Mouse (Mus musculus) embryonic facial prominence, embryonic 10.5 days (tissue): ENCODE data around the gene Zkscan7. TPM values are rescaled to one million over a fixed set of nuclear protein-coding genes. Genes with fewer than 3 reads are reported as not detected.

Source experiments
- DNase-seq: peaks from one replicate; pipeline ENCODE4 v3.0.0-alpha.2; 2017; ENCODE audit warnings: low spot score
- H3K27ac ChIP-seq: fragments of 300-500 bp; sonication (generic); replicated peaks from 2 replicates; pipeline ENCODE4 v1.5.1; 2016; ENCODE audit warnings: mild to moderate bottlenecking
- H3K27me3 ChIP-seq: fragments of 300-500 bp; sonication (generic); replicated peaks from 2 replicates; pipeline ENCODE4 v1.6.1; 2016; ENCODE audit warnings: low read depth, mild to moderate bottlenecking; ENCODE audit not compliant: poor library complexity, severe bottlenecking
- H3K36me3 ChIP-seq: fragments of 300-500 bp; sonication (generic); replicated peaks from 2 replicates; pipeline ENCODE4 v1.6.1; 2016; ENCODE audit warnings: mild to moderate bottlenecking, moderate library complexity
- H3K4me1 ChIP-seq: fragments of 300-500 bp; sonication (generic); 2 replicates; pipeline ENCODE4 v1.6.1; 2016
- H3K4me3 ChIP-seq: fragments of 300-500 bp; sonication (generic); 2 replicates; pipeline ENCODE4 v1.5.1; 2016; ENCODE audit warnings: mild to moderate bottlenecking, moderate library complexity
- H3K9me3 ChIP-seq: fragments of 300-500 bp; sonication (generic); 2 replicates; pipeline ENCODE4 v1.6.1; 2016; ENCODE audit warnings: mild to moderate bottlenecking
- WGBS: fragments of 180-500 bp; shearing (Covaris S2); methylation state at CpG from one replicate; pipeline ENCODE4 v1.1.7; 2016; 5-methylcytosine and 5-hydroxymethylcytosine counted together
- polyA plus RNA-seq: library from polyadenylated mRNA; unstranded; fragments of >200 nt; fragmentation: Nextera tagmentation; extraction: Ambion mirVana; gene quantifications from 2 replicates; pipeline ENCODE4 v1.2.1, GENCODE M21; 2016

The Zkscan7 gene
- polyA plus RNA-seq, 1 experiment from 2014 or later, result 3.6 TPM

DNA sequence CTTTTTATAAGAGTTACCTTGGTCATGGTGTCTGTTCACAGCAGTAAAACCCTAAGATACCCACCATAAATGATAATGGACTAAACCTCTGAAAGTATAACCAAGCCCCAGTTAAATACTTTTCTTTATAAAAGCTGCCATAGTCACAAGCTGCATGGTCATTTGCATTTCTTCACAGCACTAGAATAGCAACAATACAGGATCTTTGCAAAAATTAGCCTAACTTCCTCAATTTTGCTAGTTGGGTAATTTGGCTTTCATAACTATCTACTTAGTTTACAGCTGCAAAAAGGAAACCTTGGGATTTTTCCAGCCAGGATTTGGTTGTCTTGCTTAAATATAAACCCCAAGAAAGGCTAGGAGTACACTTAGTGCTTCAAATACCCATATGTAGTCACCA is 24.7 kb upstream of the Zkscan7 start:
- Histone ChIP-seq H3K4me1 (peaks cover 14% of the 10 kb centered on the region), H3K4me3 (no peak overlapping the region), H3K9me3 (peaks cover 33% of the 10 kb centered on the region), H3K36me3 (peaks cover 75% of the 10 kb centered on the region), H3K27me3 (no peaks in the 10 kb centered on the region), H3K27ac (no peak overlapping the region)
- DNase-seq, result no peak

DNA sequence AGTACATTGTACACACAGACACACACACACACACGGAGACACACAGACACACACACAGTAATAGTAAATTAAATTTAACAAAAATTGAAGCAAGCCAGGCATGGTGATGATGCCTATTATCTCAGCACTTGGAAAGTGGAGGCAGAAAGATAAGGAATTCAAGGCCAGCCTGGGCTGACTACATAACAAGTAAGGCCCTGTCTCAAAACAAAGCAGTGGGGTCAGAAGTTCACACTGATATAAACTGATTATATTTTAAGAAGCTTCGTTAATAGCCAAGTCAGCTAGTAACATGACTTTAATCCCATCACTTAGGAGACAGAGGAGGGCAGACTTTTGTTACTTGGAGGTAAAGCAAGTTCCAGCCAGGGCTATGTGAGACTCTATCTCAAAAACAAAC is 21.8 kb upstream of the Zkscan7 start:
- 0 out of 2 replicates have a peak overlapping the region, but pooled peaks have one; percentile 86 for H3K4me3 ChIP-seq
- H3K36me3 ChIP-seq, result peaks cover 45% of the 10 kb centered on the region
- DNase-seq, result no peak
- peaks cover 18% of the 10 kb centered on the region for H3K4me1 ChIP-seq
- WGBS, result 90% methylated on average over 2 of the region's 2 CpGs
- no peaks in the 10 kb centered on the region for H3K27me3 ChIP-seq
- no peak overlapping the region for H3K27ac ChIP-seq
- H3K9me3 ChIP-seq, result peaks cover 30% of the 10 kb centered on the region

DNA sequence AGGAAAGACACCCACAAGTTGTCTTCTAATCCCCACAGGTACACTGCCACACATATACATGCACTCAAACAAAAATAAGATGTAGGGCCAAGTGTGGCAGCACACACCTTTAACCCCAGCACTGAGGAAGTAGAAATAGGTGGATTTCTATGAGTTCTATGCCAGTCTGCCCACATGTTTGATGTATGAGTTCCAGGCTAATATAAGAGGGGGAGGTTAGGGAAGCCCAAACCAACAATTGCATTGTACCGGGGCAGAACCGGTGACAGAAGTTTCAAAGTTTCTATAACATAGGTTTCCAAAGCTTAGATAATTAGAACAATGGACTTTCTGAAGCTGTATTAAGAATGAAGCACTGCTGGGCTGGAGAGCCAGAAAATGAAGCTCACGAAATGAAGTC is 20.6 kb upstream of the Zkscan7 start:
- DNase-seq, result no peak
- WGBS, result 61% methylated on average over 3 of the region's 3 CpGs
- H3K27me3 ChIP-seq, result no peaks in the 10 kb centered on the region

DNA sequence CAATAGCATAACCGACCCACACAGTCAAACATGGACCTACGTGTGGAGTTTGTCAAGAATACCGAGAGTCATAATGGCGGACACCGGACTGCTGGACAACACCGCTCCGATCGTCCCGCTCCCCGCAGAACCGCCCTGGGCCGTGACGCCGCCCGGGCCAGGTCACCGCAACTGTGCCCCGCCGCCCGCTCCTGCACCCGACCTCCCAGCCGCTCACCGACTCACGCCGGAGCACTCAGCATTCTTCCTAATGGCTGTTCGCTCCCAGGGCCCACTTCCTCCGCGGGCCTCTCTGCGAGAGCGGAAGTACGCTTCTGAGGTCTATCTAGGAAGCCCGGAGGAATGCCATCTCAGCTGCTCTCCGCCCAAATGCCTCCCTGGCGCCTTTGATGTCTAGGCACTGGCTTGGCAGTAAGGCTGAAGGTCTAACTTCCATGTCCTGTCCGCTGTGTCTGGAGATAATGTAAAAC is 19.8 kb upstream of the Zkscan7 start, which contains the start of gene Zfp445:
TSS of gene Zfp445 (minus strand) at position 310 of the 470 bp plus-strand sequence.
- DNase-seq, result peak; percentile 89
- H3K27ac ChIP-seq, result peak within 1 kb of the TSS; percentile 96
- no peaks in the 10 kb centered on the region for H3K27me3 ChIP-seq
- peaks cover 12% of the 10 kb centered on the region; the same call in 1 of the 2 replicates for H3K9me3 ChIP-seq
- WGBS, result under 1% methylated on average over 34 of the region's 34 CpGs
- peak within 1 kb of the TSS; percentile 86 for H3K4me3 ChIP-seq
- peaks cover 25% of the 10 kb centered on the region for H3K36me3 ChIP-seq
- H3K4me1 ChIP-seq, result peaks cover 18% of the 10 kb centered on the region

More for the DNA sequence above, 20.6 kb upstream of the Zkscan7 start:
- peaks cover 21% of the 10 kb centered on the region for H3K9me3 ChIP-seq
- H3K27ac ChIP-seq, result no peak overlapping the region
- peak overlapping the region; percentile 86 for H3K4me3 ChIP-seq
- peaks cover 18% of the 10 kb centered on the region for H3K4me1 ChIP-seq
- H3K36me3 ChIP-seq, result peaks cover 34% of the 10 kb centered on the region

DNA sequence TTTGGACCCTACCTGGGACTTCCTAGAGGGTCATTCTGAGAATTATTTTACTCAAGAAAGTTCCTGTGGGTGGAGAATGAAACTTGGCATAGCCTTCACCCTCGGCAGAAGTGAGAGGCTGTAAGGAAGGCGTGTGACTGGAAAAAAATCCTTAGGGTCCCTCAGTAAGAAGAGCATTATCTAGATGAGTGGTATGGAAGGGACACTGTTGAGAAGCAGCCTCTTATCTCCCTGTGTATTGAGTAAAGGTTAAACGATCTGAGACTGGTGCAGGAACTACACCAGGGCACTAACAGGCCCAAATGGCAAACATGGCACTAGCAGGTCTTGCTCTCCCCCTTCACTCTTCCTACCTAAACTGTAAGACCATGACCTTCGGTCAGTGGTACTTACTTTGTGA is 19.3 kb upstream of the Zkscan7 start:
- H3K27me3 ChIP-seq, result no peaks in the 10 kb centered on the region
- H3K4me3 ChIP-seq, result peak overlapping the region; percentile 86
- peak overlapping the region; percentile 96 for H3K27ac ChIP-seq
- no peak for DNase-seq
- peaks cover 20% of the 10 kb centered on the region for H3K36me3 ChIP-seq
- peaks cover 18% of the 10 kb centered on the region for H3K4me1 ChIP-seq
- peaks cover 7% of the 10 kb centered on the region; the same call in 1 of the 2 replicates for H3K9me3 ChIP-seq
- 88% methylated on average over 4 of the region's 4 CpGs for whole genome bisulfite sequencing

DNA sequence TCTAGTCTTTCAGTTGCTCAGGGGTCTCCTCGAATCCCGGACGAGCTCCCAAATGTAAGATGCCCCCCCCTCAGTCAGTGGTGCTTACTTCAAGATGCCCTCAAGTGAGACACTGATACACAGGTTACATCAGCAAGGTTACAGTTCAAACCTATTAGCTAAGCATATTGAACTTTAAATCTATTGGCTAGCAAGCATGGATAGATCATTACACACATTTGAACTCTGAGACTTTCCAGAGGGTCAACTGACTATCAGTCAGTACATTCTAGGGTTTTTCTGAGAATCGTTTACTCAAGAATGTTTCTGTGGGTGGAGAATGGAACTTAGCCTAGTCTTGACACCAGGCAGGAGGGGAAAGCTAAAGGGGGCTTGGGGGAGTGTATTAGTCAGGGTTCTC is 12.9 kb upstream of the Zkscan7 start:
- whole genome bisulfite sequencing, result 80% methylated on average over 4 of the region's 4 CpGs

DNA sequence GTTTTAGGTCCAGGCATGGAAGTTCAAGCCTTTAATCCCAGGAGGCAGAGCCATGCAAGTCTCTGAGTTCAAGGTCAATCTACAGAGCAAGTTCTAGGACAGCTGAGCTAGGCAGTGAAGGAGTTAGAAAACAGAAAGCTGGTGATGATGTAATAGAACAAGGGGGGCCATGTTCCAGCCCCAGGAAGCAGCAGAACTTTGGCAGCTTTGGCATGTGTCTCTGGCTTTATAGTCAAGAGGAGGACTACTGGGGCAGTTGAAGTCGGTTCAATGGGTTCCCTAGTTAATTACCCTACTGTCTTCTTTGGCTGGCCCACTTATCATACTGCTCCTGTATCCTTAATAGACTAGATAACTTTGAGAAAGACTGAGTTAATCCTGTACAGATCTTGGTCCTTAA is 10.8 kb upstream of the Zkscan7 start:
- Histone ChIP-seq H3K27me3 (no peaks in the 10 kb centered on the region), H3K9me3 (no peaks in the 10 kb centered on the region; the same call in 1 of the 2 replicates), H3K4me1 (no peaks in the 10 kb centered on the region), H3K36me3 (no peaks in the 10 kb centered on the region), H3K4me3 (no peak overlapping the region), H3K27ac (no peak overlapping the region)
- WGBS, result 69% methylated on average over 1 of the region's 1 CpGs
- DNase-seq, result no peak

More for the DNA sequence above, 12.9 kb upstream of the Zkscan7 start:
- Histone ChIP-seq H3K9me3 (no peaks in the 10 kb centered on the region; the same call in 1 of the 2 replicates), H3K27me3 (no peaks in the 10 kb centered on the region), H3K36me3 (no peaks in the 10 kb centered on the region), H3K4me1 (no peaks in the 10 kb centered on the region), H3K4me3 (no peak overlapping the region), H3K27ac (no peak overlapping the region)
- DNase-seq, result no peak

DNA sequence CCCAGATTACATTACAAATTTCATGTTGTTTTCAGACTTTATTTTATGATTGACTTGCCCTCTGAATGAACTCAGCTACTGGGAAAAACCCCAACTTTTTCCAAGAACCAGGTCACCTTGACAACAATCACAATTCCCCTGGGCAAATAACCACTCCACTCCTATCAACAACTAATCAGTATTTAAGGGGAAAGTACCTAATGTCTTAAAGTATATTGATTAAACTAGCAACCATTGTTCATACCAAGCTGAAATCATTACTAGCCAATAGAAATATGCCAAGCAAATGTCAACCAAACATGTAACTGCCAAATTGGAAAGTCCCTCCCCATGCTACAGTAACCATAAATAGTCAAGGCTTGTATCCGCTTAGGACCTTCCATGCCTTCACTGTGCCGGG is 10.3 kb upstream of the Zkscan7 start:
- Histone ChIP-seq H3K4me1 (no peaks in the 10 kb centered on the region), H3K27ac (no peak overlapping the region), H3K27me3 (no peaks in the 10 kb centered on the region), H3K9me3 (no peaks in the 10 kb centered on the region; the same call in 1 of the 2 replicates), H3K4me3 (no peak overlapping the region), H3K36me3 (no peaks in the 10 kb centered on the region)
- no peak for DNase-seq
- 90% methylated on average over 2 of the region's 2 CpGs for WGBS

DNA sequence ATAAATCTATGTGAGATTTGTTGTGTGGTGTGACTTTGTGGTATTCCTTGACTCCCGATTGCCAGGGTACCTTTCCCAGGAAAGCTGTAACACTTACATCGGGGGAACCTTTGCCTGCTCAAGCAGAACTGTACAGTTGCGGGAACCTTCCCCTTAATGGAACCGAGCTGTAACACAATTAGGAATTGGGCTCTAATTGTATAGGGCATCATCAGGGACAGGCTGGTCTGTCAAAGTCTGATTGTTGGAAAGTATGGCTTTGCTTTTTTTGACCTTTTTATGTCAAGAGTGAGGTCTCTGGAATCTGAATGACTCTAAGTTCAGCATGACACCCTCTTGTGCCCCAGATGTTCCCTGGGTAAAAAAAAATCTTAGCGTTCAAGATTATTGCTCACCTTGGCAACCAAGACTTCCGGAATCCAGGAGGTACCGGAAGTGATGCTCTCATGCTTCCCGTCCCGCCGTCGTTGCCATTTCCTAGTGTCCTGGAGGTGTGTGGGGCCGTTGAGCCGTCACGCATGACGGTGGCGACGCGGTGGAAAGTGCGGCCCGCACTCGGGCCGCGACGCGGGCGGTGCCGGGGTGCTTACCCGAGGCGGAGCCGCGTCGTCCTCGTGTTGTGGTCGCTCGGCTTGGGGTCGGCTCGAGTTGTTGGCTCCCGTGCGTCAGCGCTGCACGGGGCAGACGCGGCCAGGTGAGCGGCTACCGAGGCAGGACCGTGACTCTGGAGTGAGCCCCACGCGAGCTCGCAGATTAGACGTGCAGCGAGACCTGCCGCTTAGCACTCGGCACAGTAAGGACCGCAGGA is 1.1 kb downstream of the Zkscan7 start:
- Histone ChIP-seq H3K9me3 (no peaks in the 10 kb centered on the region), H3K27me3 (peaks cover 5% of the 10 kb centered on the region; the same call in 1 of the 2 replicates), H3K36me3 (peaks cover 10% of the 10 kb centered on the region; the same call in 1 of the 2 replicates), H3K27ac (peak overlapping the region; percentile 85), H3K4me3 (peak overlapping the region; percentile 84), H3K4me1 (peaks cover 19% of the 10 kb centered on the region)
- WGBS, result 7% methylated on average over 54 of the region's 54 CpGs
- DNase-seq, result peak; percentile 77

DNA sequence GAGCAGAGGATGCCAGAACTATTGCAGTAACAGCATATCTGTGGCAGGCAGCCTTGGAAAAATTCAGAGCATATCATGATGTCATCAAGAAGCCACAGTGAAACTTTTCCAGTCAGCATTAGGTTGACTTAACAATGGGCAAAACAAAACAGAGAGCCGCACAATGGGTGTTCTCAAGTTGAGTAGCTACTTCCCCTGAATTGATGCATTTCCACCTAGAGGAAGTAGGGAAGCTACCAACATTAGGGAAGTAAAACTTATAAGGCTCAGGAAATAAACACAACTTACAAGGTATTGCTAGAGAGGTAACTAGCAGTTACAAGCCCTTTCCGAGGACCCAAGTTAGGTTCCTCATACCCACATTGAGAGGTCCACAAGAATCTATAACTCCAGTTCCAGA is 15.6 kb downstream of the Zkscan7 start:
- H3K4me3 ChIP-seq, result no peak overlapping the region
- peaks cover 10% of the 10 kb centered on the region; the same call in 1 of the 2 replicates for H3K4me1 ChIP-seq
- H3K27me3 ChIP-seq, result no peaks in the 10 kb centered on the region
- no peak for DNase-seq
- H3K27ac ChIP-seq, result no peak overlapping the region
- H3K9me3 ChIP-seq, result peaks cover 2% of the 10 kb centered on the region; the same call in 1 of the 2 replicates
- WGBS, result 84% methylated on average over 2 of the region's 2 CpGs
- H3K36me3 ChIP-seq, result peaks cover 14% of the 10 kb centered on the region

DNA sequence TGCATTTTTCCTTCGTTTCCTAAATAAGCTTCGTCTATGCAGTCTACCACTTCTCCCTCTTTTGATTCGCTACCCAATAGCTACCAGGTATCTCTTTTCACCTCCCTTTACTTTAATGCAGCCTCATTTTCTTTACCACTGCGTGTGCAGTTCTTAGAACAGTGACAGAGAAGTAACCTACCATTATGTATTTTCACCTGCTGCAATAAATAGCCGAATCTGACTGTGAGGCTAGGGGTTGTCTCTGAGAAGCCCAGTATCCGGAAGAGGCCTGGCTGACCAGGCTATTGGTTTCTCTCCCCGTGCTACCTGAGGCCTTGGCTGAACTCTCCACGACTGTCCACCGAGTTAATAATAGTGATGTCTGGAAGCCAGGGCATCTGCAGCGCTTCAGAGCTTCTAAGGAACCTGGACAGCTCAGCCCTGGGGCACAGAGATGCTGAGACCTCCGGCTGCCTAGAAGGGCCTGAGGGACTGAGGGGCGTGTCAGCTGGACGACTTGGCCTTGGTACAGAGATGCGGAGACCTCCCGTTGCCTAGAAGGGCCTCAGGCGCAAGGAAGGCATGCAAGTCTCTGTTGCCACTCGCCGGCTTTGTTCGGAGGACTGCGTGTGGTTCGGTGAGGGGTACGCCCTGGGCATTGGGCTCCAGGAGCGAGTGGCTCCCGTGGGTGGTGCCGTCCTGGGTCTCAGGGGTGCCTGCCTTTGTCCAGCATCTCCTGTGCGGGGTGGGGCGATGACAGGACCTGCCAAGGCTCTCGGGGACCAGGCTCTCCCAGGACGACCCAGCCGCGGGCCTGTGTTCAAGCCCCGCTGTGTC is 17.4 kb downstream of the Zkscan7 start:
- H3K27me3 ChIP-seq, result no peaks in the 10 kb centered on the region
- whole genome bisulfite sequencing, result 14% methylated on average over 32 of the region's 32 CpGs
- peak overlapping the region; percentile 84 for H3K27ac ChIP-seq

DNA sequence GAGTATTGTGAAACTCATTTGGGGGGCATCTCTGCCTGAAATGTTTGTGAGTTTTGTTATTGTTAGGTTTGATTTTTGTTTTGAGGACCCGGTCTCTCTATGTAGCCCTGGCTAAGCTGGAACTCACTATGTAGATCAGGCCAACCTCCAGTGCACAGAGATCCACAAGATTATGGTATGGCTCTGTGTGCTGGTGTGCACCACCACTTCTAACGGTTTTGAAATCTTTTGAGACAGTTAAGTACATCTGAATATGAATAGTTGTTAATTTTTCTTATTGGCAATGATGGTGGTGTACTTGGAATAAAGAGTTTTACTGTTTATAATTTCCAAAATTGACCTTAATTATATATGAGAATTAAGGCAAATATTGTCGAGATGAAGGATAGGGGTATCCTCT is 37.0 kb downstream of the Zkscan7 start:
- DNase-seq, result no peak
- peaks cover 33% of the 10 kb centered on the region for H3K36me3 ChIP-seq
- peak overlapping the region; percentile 99; the same call in 1 of the 2 replicates for H3K27ac ChIP-seq
- peak overlapping the region; percentile 94 for H3K4me3 ChIP-seq
- peaks cover 19% of the 10 kb centered on the region for H3K27me3 ChIP-seq
- 20% methylated on average over 3 of the region's 3 CpGs for WGBS
- H3K9me3 ChIP-seq, result no peaks in the 10 kb centered on the region
- peaks cover 6% of the 10 kb centered on the region for H3K4me1 ChIP-seq

More for the DNA sequence above, 17.4 kb downstream of the Zkscan7 start:
- Histone ChIP-seq H3K4me3 (peak overlapping the region; percentile 66), H3K9me3 (peaks cover 12% of the 10 kb centered on the region), H3K4me1 (peaks cover 10% of the 10 kb centered on the region; the same call in 1 of the 2 replicates), H3K36me3 (peaks cover 30% of the 10 kb centered on the region)
- peak; percentile 86 for DNase-seq
